Mouse (Mus musculus) limb, embryonic 10.5 days (tissue): ENCODE results near the gene Adgrf1. TPM values are rescaled to one million over a fixed set of nuclear protein-coding genes. Genes with fewer than 3 reads are reported as not detected.

Experiments used
- DNase-seq: peaks from one replicate; pipeline ENCODE4 v3.0.0-alpha.2; 2017; ENCODE audit warnings: low spot score
- H3K27ac ChIP-seq: fragments of 300-500 bp; sonication (generic); 2 replicates; pipeline ENCODE4 v1.5.1; 2016; ENCODE audit warnings: mild to moderate bottlenecking
- H3K27me3 ChIP-seq: fragments of 300-500 bp; sonication (generic); 2 replicates; pipeline ENCODE4 v1.6.1; 2016; ENCODE audit warnings: low read depth, mild to moderate bottlenecking; ENCODE audit not compliant: poor library complexity, severe bottlenecking
- H3K36me3 ChIP-seq: fragments of 300-500 bp; sonication (generic); 2 replicates; pipeline ENCODE4 v1.6.1; 2016; ENCODE audit warnings: mild to moderate bottlenecking, moderate library complexity
- H3K4me1 ChIP-seq: fragments of 300-500 bp; sonication (generic); 2 replicates; pipeline ENCODE4 v1.6.1; 2016
- H3K4me3 ChIP-seq: fragments of 300-500 bp; sonication (generic); 2 replicates; pipeline ENCODE4 v1.5.1; 2016; ENCODE audit warnings: mild to moderate bottlenecking, moderate library complexity
- H3K9me3 ChIP-seq: fragments of 300-500 bp; sonication (generic); replicated peaks from 2 replicates; pipeline ENCODE4 v1.6.1; 2016; ENCODE audit warnings: mild to moderate bottlenecking
- WGBS: fragments of 180-500 bp; shearing (Covaris S2); methylation state at CpG from one replicate; pipeline ENCODE4 v1.1.7; 2016; 5-methylcytosine and 5-hydroxymethylcytosine counted together
- polyA plus RNA-seq: library from polyadenylated mRNA; unstranded; fragments of >200 nt; fragmentation: Nextera tagmentation; extraction: Ambion mirVana; gene quantifications from 2 replicates; pipeline ENCODE4 v1.2.1, GENCODE M21; 2016

The Adgrf1 gene
- polyA plus RNA-seq, 1 experiment from 2014 or later, result not detected

DNA sequence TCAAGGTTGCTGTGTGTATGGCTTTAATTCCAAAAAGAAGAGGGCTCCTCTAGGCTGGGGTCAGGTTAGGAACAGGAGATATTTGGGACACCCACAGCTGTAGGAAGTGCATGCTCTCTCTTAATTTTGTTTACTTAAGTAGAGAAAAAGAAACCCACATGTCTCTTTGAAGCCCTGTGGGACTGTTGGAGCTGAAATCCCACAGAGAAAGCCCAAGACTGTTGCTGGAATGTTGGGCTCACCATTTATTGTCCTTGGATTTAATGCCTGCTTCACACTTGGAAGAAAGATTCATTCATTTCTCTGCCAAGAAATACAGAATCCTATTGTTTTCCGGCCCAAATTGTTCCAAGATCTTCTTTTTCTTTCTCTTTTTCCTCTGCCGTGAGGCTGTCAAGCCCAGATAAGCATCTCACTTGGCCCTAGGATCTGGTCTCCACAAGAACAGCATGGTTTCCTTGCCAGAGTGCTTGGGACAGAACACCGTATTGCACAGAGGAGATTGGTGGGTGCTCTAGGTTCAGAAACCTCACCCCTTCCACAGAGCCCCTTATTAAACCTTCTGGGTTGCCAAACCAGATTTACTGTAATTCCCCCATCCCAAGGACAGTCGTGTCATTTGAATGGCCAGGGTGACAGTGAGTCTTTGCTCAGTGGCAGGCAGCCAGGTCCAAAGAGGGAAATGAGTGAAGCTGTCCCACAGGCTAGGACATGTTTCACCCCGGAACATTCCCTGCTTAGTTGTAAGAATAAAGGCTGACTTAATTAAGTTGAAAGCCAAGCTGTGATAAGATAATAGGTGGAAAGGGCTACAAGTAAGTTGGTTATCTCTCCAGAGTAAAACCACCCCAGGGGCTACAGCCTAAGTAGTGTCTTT is 18.6 kb upstream of the Adgrf1 start:
- DNase-seq, result no peak
- Histone ChIP-seq H3K4me3 (no peak overlapping the region), H3K4me1 (peaks cover under 1% of the 10 kb centered on the region; the same call in 1 of the 2 replicates), H3K36me3 (no peaks in the 10 kb centered on the region), H3K9me3 (no peaks in the 10 kb centered on the region), H3K27me3 (no peaks in the 10 kb centered on the region), H3K27ac (no peak overlapping the region)
- WGBS, result 72% methylated on average over 5 of the region's 5 CpGs

DNA sequence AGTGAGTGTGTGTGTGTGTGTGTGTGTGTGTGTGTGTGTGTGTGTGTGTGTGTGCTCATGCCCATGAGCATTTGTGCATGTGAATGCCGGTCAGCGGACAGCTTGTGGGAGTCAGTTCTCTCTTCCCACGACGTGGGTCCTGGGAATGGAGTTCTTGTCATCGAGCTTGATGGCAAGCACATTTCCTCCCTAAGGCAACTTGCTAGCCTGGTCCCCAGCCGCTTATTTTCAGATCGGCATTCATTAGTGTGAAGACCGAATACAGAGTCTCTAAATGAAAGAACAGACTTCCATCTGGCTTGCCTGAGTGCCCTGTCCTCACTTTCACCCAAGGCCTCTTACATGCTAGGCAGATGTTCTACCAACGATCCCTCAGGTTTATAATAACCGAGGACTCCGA is 17.3 kb upstream of the Adgrf1 start:
- WGBS, result 89% methylated on average over 11 of the region's 11 CpGs
- H3K36me3 ChIP-seq, result no peaks in the 10 kb centered on the region
- no peaks in the 10 kb centered on the region for H3K9me3 ChIP-seq
- no peak overlapping the region for H3K27ac ChIP-seq
- no peaks in the 10 kb centered on the region for H3K27me3 ChIP-seq
- H3K4me3 ChIP-seq, result no peak overlapping the region
- peaks cover 3% of the 10 kb centered on the region; the same call in 1 of the 2 replicates for H3K4me1 ChIP-seq
- DNase-seq, result no peak

DNA sequence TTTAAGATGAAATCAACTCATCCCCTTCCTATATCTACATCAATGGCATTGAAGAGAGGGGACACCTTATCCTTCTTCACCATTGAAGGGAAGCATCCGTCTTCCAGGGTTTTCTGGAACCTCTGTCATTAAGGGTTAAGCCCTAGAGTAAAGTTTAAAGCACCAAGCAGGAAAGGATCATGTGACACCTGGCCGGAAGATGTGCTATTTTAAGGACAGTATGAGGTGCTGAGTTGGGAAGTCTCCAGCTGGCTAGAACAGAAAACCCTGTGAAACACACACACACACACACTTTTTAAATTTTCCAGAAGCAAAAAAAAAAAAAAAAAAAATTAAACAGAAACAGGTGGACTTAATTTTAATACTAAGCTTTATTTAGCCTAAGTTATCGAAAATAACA is 15.9 kb upstream of the Adgrf1 start:
- H3K9me3 ChIP-seq, result no peaks in the 10 kb centered on the region
- H3K4me3 ChIP-seq, result no peak overlapping the region
- no peak for DNase-seq
- H3K4me1 ChIP-seq, result peaks cover 3% of the 10 kb centered on the region; the same call in 1 of the 2 replicates
- H3K27me3 ChIP-seq, result no peaks in the 10 kb centered on the region
- H3K36me3 ChIP-seq, result no peaks in the 10 kb centered on the region
- WGBS, result 48% methylated on average over 3 of the region's 3 CpGs
- H3K27ac ChIP-seq, result no peak overlapping the region

DNA sequence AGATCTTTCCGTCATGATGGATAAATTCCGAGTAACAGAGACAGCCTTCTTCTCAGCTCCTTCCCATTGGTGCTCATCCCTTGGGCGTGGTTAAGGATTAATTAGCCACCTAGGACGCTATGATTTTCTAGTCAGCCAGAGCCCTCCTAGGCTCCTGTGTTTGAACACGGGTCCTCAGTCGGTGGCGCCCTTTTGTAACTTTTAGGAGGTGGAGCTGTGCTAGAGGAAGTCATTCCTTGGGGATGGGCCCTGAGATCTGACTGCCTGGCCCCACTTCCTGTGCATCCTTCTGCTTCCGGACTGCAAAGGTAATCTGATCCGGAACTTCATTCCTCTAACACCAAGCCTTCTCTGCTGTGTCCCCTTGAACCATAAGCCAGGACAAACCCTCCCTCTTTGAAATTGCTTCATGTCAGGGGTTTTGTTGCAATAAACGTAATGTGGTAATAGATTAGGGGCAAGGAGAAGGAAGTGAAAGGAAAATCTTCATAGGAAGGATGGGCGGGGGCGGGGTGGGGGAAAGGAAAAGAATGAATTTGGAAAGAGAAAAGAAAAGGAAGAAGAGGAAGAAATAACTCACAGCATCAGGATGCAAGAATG is 13.5 kb upstream of the Adgrf1 start:
- Histone ChIP-seq H3K4me3 (no peak overlapping the region), H3K27ac (no peak overlapping the region), H3K9me3 (no peaks in the 10 kb centered on the region), H3K27me3 (no peaks in the 10 kb centered on the region), H3K36me3 (no peaks in the 10 kb centered on the region), H3K4me1 (peaks cover 9% of the 10 kb centered on the region; the same call in 1 of the 2 replicates)
- no peak for DNase-seq
- WGBS, result 74% methylated on average over 12 of the region's 12 CpGs

DNA sequence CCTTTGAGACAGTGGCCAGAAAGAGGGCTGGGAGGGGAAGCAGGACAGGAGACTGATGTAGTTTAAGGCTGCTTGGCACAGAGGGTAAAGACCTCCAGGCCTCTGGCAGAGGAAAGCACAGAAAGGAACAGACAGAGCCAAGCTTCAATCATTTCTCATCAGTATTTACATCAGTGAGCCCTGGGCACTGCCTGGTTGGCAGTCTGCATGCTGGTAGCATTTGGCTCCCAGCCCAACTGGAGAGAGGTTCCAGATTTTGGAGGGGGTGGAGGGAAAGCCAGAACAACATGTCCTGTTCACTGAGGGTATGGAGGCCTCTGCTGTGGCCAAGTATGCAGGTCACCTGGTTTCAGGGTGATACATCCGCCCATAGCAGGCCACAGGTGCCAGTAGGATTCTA is 12.4 kb upstream of the Adgrf1 start:
- H3K9me3 ChIP-seq, result 0 out of 2 replicates have a peak, but pooled peaks cover 3% of the 10 kb centered on the region
- no peak overlapping the region for H3K27ac ChIP-seq
- no peak overlapping the region for H3K4me3 ChIP-seq
- WGBS, result 91% methylated on average over 1 of the region's 1 CpGs
- no peak for DNase-seq
- H3K36me3 ChIP-seq, result no peaks in the 10 kb centered on the region
- peaks cover 9% of the 10 kb centered on the region; the same call in 1 of the 2 replicates for H3K4me1 ChIP-seq
- H3K27me3 ChIP-seq, result no peaks in the 10 kb centered on the region

DNA sequence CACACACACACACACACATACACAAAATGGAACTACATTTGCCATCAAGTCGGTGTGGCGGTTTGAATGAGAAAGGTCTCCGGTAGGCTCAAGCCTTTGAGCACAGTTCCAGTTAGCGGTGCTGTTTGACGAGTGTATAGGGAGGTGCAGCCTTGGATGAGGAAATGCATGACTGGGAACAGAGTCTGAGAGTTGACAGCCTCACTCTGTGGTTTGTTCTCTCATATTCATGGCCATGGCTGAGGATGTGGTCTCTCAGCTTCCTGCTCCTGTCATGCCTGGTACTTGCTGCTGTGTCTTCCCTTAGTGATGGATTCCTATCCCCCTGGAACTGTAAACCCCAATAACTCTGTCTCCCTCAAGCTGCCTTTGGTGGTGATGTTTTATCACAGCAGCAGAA is 8.2 kb upstream of the Adgrf1 start:
- H3K27ac ChIP-seq, result no peak overlapping the region
- H3K9me3 ChIP-seq, result 0 out of 2 replicates have a peak, but pooled peaks cover 3% of the 10 kb centered on the region
- no peaks in the 10 kb centered on the region for H3K36me3 ChIP-seq
- H3K27me3 ChIP-seq, result no peaks in the 10 kb centered on the region
- H3K4me3 ChIP-seq, result no peak overlapping the region
- DNase-seq, result no peak
- H3K4me1 ChIP-seq, result peaks cover 9% of the 10 kb centered on the region; the same call in 1 of the 2 replicates
- 99% methylated on average over 5 of the region's 5 CpGs for WGBS

DNA sequence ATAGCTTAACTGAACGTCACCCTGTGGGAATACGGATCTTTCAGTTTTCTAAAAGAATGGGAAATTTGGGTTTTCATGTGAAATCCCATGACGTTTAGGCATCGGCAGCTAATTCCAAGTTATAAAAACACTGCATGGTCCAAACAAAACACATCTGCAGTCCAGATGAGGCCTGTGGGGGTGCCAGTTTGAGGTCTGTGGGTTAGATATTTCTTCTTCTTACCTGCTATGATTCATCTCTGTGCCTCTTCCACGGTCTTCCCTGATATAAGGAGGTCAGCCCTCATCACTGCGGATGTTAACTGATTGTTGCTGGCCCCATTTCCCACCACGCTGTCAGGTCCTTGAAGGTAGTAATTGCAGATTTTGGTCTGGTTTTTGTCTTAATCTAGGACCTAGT is 5.4 kb upstream of the Adgrf1 start:
- no peaks in the 10 kb centered on the region for H3K27me3 ChIP-seq
- H3K4me3 ChIP-seq, result no peak overlapping the region
- H3K4me1 ChIP-seq, result peaks cover 9% of the 10 kb centered on the region; the same call in 1 of the 2 replicates
- WGBS, result 78% methylated on average over 7 of the region's 7 CpGs
- H3K36me3 ChIP-seq, result no peaks in the 10 kb centered on the region
- H3K9me3 ChIP-seq, result 0 out of 2 replicates have a peak, but pooled peaks cover 3% of the 10 kb centered on the region
- H3K27ac ChIP-seq, result no peak overlapping the region
- no peak for DNase-seq

DNA sequence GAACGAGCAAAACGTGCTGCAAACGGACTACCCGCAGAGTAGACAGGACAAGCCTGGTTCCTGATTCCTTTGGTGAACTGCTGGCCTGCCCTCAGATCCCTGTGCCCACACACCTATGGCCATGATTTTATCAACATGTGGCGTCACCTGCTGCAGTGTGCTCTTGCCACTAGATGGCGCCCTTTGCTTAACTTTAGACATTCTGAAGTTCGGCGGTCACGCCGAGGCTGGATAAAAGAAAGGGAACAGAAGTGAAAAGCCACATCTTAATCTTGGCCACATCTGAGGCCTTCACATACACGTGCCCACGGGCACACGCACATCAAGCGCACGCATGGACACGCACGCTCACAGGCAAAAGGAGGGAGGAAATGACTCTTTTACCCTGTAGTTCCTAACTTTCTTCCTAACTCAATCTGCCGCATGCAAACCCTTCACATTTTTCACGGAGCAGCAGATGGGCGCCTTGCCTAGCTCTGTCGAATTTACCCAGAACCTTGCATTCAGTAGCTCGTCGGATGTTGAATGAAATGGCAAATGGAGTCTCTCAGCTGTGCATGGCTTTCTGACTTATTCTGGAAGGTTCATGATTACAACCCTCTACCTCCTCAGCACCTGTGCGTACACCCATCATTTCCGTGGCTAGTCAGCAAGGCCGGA is 4.8 kb upstream of the Adgrf1 start:
- H3K4me1 ChIP-seq, result peaks cover 9% of the 10 kb centered on the region; the same call in 1 of the 2 replicates
- 29% methylated on average over 26 of the region's 26 CpGs for WGBS
- DNase-seq, result peak; percentile 88
- H3K9me3 ChIP-seq, result 0 out of 2 replicates have a peak, but pooled peaks cover 3% of the 10 kb centered on the region
- 0 out of 2 replicates have a peak overlapping the region, but pooled peaks have one; percentile 14 for H3K27ac ChIP-seq
- H3K27me3 ChIP-seq, result no peaks in the 10 kb centered on the region
- H3K36me3 ChIP-seq, result no peaks in the 10 kb centered on the region
- no peak overlapping the region for H3K4me3 ChIP-seq

DNA sequence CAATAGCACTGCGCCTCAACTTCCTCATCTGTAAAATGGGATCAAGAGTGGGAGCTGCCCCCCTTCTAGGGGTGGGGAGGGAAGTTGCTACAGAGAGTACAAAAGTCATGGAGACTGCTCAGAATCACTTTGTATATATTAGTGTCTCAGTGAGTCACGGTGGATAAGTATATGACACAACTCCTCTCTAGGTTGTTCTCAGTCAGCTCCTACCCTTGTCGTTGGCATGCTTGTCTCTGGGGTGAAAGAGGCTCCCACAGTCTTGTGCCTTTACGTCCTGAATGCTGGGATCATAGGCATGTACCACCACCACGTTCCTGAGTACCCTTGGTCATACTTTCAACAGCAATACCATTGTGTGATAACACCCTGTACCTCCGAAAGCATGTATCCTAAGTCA is 4.2 kb upstream of the Adgrf1 start:
- no peak overlapping the region for H3K27ac ChIP-seq
- no peaks in the 10 kb centered on the region for H3K36me3 ChIP-seq
- 0 out of 2 replicates have a peak, but pooled peaks cover 3% of the 10 kb centered on the region for H3K9me3 ChIP-seq
- peaks cover 5% of the 10 kb centered on the region; the same call in 1 of the 2 replicates for H3K4me1 ChIP-seq
- no peak for DNase-seq
- no peaks in the 10 kb centered on the region for H3K27me3 ChIP-seq
- no peak overlapping the region for H3K4me3 ChIP-seq
- WGBS, result 96% methylated on average over 6 of the region's 6 CpGs

DNA sequence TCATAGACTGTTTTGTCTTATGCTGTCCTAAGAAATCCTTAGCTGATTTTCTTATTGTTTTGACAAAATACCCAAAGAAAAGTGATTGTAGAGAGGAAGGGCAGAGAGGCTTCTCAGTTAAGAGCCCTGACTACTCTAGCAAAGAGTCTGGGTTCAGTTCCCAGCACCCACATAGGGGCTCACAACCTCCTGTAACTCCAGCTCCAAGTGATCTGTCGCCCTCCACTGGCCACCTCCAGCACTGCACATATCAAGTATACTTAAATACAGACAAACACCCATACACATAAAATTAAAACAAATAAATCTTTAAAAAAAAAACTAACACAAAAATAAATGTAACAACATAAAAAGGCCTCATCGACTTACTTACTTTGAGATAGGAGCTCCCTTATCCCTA is 3.5 kb upstream of the Adgrf1 start:
- 88% methylated on average over 2 of the region's 2 CpGs for WGBS
- Histone ChIP-seq H3K4me3 (no peak overlapping the region), H3K9me3 (0 out of 2 replicates have a peak, but pooled peaks cover 3% of the 10 kb centered on the region), H3K36me3 (no peaks in the 10 kb centered on the region), H3K4me1 (peaks cover 3% of the 10 kb centered on the region; the same call in 1 of the 2 replicates), H3K27ac (no peak overlapping the region), H3K27me3 (no peaks in the 10 kb centered on the region)
- DNase-seq, result no peak

DNA sequence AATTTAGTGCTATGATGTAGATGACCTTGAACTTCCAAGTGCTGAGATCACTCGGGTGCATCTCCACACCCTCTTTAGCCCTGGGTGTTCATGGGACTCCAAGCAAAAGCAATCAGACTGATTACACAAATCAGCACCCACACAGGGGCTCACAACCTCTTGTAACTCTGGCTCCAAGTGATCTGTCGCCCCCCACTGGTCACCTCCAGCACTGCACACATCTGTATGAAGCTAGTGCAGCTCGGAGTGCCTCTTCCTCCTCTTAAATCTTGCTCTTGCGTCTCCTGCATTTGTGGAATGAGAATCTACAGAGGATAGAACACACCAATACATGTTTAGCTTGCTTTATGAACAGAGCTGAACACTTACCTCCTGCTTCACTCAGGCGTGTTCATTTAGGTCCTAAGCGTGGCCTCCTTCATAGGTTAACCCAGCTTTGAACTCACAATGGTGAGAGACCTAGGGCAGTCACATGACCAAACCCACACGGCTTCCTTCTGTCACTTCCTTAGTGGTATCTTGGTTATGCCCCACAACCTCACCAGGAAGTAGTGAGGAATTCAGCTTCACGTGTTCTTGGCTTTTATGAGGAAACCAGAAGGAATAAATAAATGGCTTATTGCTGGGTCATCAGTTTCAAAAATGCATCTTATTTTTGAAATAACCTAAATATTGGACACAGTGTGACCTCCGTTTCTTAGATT is 2.9 kb upstream of the Adgrf1 start:
- no peak for DNase-seq
- no peak overlapping the region for H3K27ac ChIP-seq
- no peaks in the 10 kb centered on the region for H3K27me3 ChIP-seq
- 91% methylated on average over 9 of the region's 9 CpGs for WGBS
- no peak overlapping the region for H3K4me3 ChIP-seq
- H3K4me1 ChIP-seq, result peaks cover 3% of the 10 kb centered on the region; the same call in 1 of the 2 replicates
- 0 out of 2 replicates have a peak, but pooled peaks cover under 1% of the 10 kb centered on the region for H3K9me3 ChIP-seq
- H3K36me3 ChIP-seq, result no peaks in the 10 kb centered on the region

DNA sequence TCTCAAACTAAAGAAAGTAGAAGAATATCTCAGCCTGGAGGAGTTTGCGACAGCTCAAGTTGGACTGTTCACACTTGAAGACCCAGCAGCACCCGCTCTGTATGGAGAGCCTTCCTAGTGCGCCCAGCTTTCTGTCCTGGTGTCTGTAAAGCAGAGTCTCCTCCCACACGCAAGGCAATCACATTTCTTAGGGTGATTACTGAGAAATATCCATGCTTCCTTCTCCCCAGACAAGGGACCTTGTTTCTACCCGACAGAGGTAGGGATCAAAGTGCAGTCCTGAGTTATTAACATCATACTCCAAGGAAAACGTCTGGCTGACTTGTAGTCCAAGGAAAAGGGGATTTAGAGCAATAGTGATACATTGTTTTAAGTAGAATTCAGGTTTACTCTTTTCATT is 6.1 kb downstream of the Adgrf1 start:
- Histone ChIP-seq H3K4me1 (no peaks in the 10 kb centered on the region), H3K9me3 (no peaks in the 10 kb centered on the region), H3K27ac (no peak overlapping the region), H3K27me3 (no peaks in the 10 kb centered on the region), H3K4me3 (no peak overlapping the region), H3K36me3 (no peaks in the 10 kb centered on the region)
- 78% methylated on average over 6 of the region's 6 CpGs for WGBS
- DNase-seq, result no peak
